Mouse (Mus musculus) myocyte (in vitro differentiated cells): ENCODE results near the gene Pcbd1.

Experiments used
- CEBPB ChIP-seq: IDR thresholded peaks from 2 replicates; pipeline ENCODE4 v1.6.1; 2011; ENCODE audit warnings: mild to moderate bottlenecking, moderate library complexity; ENCODE audit not compliant: poor library complexity, insufficient read depth, severe bottlenecking
- MAX ChIP-seq: IDR thresholded peaks from one replicate; pipeline ENCODE4 v1.6.1; 2011; ENCODE audit warnings: low read depth, mild to moderate bottlenecking, control low read depth
- MYOD1 ChIP-seq, 3 experiments: IDR thresholded peaks; one replicate each; pipeline ENCODE4 v1.6.1; 2011; ENCODE audit warnings: control low read depth in 2 of 3, low read depth in 2 of 3, mild to moderate bottlenecking in 2 of 3, moderate library complexity in 1 of 3; ENCODE audit not compliant: insufficient read length in 2 of 3, control insufficient read depth in 1 of 3
- MYOG ChIP-seq, 3 experiments: IDR thresholded peaks; one replicate each; pipeline ENCODE4 v1.6.1; 2011; ENCODE audit warnings: control low read depth in 2 of 3, low read depth in 2 of 3, mild to moderate bottlenecking in 2 of 3; ENCODE audit not compliant: insufficient read length in 2 of 3, control insufficient read depth in 1 of 3, insufficient read depth in 1 of 3
- POLR2A ChIP-seq: IDR thresholded peaks from one replicate; pipeline ENCODE4 v1.6.1; 2011; ENCODE audit warnings: low read depth, mild to moderate bottlenecking, control low read depth, moderate library complexity; ENCODE audit not compliant: insufficient read length
- TCF12 ChIP-seq: IDR thresholded peaks from one replicate; pipeline ENCODE4 v1.6.1; 2011; ENCODE audit warnings: mild to moderate bottlenecking, control low read depth; ENCODE audit not compliant: poor library complexity, insufficient read depth, severe bottlenecking

DNA sequence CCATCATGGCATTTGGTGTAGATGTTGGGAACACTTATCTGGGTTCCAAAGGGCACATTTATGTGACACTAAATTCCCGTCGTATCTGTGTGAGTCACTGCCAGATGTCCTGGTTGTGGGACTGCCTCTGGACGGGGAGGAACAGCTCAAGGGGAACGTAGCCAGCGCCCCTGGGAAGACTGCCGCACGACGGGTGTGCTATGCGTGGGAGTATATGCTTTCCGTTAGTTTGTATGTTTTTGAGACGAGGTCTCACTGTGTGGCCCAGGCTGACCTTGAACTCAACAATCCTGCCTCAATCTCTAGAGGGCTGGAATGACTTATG is 8.2 kb upstream of the Pcbd1 start:
- no peak for TF ChIP-seq MAX
- no peak for TF ChIP-seq POLR2A
- no peak for TF ChIP-seq CEBPB
- no peak for TF ChIP-seq MYOD1 (IDR thresholded peaks at IDR 0.05; ENCODE audit: control insufficient read depth in 1 of 3, insufficient read length in 2 of 3, low read depth in 2 of 3)
- no peak for TF ChIP-seq TCF12
- no peak for TF ChIP-seq MYOG (IDR thresholded peaks at IDR 0.05; ENCODE audit: control insufficient read depth in 1 of 3, insufficient read depth in 1 of 3, insufficient read length in 2 of 3, low read depth in 2 of 3)
